Mouse (Mus musculus): ENCODE results near the gene Lap3. TPM values are rescaled to one million over a fixed set of nuclear protein-coding genes. Genes with fewer than 3 reads are reported as not detected.

Lap3 gene
- polyA plus RNA-seq, 1 experiment, result 65.3 TPM

GRCm38 (mm10) chr5:45549586-45549985, 56.4 kb downstream of the Lap3 start:
- 88% methylated on average over 1 of the region's 1 CpGs for WGBS
- Histone ChIP-seq H3K4me3 (replicated peaks; ENCODE audit: control insufficient read depth, low read depth, low read length) (no peak overlapping the region), H3K4me1 (ENCODE audit: control insufficient read depth, insufficient read depth, low read length) (no peaks in the 10 kb centered on the region), H3K27ac (ENCODE audit: control insufficient read depth, insufficient read depth, low read depth, low read length, poor library complexity) (no peak overlapping the region)
- TF ChIP-seq CTCF (IDR thresholded peaks at IDR 0.05; ENCODE audit: control insufficient read depth, insufficient read depth, low read length) (no peak), POLR2A (IDR thresholded peaks at IDR 0.05; ENCODE audit: borderline replicate concordance, control insufficient read depth, low read depth, low read length) (no peak)

Other genes starting within 250 kb of the Lap3 start
- 25.8 and 27.6 TPM in 2 replicates for gene Qdpr, start 43.1 kb upstream of the Lap3 start, polyA plus RNA-seq (2011; ENCODE audit: insufficient read depth, insufficient read length, low replicate concordance, missing spikeins)
- not detected in 2 replicates for gene Clrn2, start 39.6 kb upstream of the Lap3 start, polyA plus RNA-seq (2011; ENCODE audit: insufficient read depth, insufficient read length, low replicate concordance, missing spikeins)
- gene Med28, start 26.9 kb downstream of the Lap3 start, polyA plus RNA-seq (2011; ENCODE audit: insufficient read depth, insufficient read length, low replicate concordance, missing spikeins), result 133 and 149 TPM in 2 replicates
- gene Fam184b, start 146.2 kb downstream of the Lap3 start, polyA plus RNA-seq (2011; ENCODE audit: insufficient read depth, insufficient read length, low replicate concordance, missing spikeins), result not detected in 2 replicates
- 59.3 and 90.9 TPM in 2 replicates for gene Ncapg, start 176.5 kb downstream of the Lap3 start, polyA plus RNA-seq (2011; ENCODE audit: insufficient read depth, insufficient read length, low replicate concordance, missing spikeins)

All from bone marrow, adult 2 months (tissue).